Mouse (Mus musculus): ENCODE data around the gene Dnajc7. TPM values are rescaled to one million over a fixed set of nuclear protein-coding genes. Genes with fewer than 3 reads are reported as not detected.
"Not testable (repeated sequence)": the region's sequence is repeated elsewhere in the genome, so short reads cannot be mapped to it uniquely, and the experiment has no call there.

Gene Dnajc7
- total RNA-seq, 2 experiments from 2014 or later: 81.2 to 102 TPM

DNA sequence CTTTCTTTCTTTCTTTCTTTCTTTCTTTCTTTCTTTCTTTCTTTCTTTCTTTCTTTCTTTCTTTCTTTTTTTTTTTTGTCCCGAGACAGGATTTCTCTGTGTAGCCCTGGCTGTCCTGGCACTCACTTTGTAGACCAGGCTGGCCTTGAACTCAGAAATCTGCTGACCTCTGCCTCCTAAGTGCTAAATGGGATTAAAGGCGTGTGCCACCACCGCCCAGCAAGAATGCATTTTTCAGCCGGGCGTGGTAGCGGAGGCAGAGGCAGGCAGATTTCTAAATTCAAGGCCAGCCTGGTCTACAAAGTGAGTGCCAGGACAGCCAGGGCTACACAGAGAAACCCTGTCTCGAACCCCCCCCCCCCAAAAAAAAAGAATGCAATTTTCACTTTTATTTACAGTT lies 3.1 kb downstream of the Dnajc7 start:
- not testable (repeated sequence) for ATAC-seq (replicated peaks; ENCODE audit: poor library complexity)

DNA sequence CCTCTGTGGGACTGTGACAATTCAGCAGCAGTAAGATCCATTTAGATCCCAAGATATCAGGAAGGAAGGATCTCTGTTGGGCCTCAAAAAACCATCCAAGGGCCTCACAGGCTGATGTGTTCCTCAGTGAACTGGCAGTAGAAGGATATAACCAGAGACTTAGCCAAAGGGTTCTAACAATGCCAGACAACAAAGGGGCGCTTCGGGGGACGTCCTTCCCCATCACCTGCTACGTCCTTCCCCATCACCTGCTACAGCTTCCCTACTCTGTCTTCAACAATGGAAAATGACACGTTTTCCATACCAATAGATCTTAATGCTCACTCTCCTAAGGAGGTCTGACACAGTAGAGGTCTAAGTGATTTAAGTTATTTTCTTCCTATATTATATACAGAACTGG lies 3.6 kb downstream of the Dnajc7 start:
- ATAC-seq (replicated peaks; ENCODE audit: poor library complexity): no peak

DNA sequence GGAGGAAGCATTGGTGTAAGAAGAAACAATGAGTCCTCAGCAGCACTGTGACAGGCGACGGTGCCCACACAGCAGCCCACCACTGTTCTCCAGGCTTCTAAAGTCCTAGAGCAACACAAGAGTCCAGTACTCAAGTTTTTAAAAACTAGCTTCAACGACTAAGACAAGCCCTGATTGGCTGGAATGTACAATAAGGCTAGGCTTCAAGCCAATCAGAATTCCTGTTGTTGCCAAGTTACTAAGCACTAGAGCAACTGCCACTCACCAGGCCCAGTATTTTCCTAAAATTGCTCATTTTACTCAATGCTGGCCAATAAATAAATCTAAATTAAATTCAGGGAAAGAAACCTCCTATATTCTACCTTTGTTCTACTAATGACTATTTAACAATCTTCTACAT lies 6.7 kb downstream of the Dnajc7 start:
- ATAC-seq (replicated peaks; ENCODE audit: poor library complexity): no peak

DNA sequence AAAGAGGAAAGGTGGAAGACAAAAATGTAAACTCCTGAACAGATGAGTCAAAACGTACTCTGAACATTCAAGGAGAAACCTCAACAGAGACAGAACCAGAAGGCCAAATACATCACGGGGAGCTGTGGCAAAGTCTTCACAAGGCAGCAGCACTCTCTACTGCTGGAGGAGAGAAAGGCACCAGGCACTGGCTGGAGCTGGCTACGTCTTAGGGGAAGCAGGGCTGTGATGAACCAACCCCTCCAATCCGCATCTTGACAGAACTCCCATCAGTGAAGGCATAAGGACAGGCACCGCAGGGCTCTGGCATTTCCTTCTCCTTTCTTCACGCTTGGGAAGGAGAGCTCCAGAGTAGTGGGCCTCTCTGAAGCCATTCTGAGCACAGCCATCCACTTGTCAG lies 8.3 kb downstream of the Dnajc7 start:
- ATAC-seq (replicated peaks; ENCODE audit: poor library complexity): no peak

DNA sequence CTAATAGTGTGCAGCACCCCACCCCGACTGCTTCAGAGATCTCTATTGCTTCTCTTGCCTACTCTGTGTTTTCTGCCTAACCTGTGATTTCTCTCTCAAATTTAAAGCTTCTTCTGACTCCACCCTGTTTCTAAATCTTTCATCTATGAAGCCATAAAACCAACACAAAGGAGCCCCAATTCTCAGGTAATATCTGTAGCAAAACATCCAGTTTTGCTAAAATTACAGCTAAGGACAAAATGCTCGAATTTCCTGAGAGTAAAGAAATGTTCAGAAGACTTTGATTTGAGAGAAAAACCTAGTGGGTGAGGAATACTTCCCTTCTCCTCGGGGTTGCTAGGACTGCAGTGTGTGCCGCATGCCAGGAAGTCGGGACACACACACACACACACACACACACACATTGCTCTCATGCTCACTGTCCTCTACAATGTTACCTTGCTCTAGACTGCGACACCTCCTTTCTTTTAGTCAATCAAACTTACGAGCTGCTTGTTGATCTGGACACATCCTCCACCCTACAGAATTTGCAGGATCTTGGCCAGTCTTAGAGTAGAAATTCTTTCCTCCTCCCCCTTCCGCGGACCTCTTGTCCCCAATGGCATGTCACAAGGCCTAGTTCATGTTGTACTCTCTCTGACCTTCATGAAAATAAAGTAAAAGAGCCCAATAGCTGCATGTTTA lies 9.8 kb downstream of the Dnajc7 start:
- ATAC-seq (replicated peaks; ENCODE audit: poor library complexity): no peak

DNA sequence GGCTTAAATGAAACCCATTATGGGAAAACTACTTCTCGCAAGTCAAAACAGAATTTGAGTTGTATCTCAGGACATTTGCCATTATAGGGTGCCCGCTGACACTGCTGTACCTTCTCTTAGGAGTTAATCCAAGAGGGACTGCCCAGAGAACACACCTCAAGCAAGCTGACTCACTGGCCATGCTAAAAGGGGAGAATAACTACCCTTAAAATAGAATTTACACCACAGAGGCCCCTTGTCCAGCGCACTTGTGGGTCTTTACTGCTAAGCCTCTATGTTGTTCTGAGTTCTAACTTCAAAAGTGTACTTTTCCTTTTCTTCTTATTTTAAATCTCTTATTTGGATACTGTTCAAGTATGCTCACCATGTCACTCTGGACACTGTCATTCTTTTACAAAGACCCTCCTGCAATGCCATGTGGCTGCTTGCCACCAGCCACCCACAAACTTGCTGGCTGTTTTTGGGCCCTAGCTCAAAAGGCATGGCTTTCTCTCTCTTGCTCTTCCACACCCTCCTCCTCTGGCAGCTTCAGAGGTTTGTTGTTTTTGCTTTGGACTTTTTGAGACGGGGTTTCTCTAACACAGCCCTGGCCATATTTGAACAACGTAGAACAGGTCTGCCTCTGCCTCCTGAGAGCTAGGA lies 10.5 kb downstream of the Dnajc7 start:
- ATAC-seq (replicated peaks; ENCODE audit: poor library complexity): no peak

DNA sequence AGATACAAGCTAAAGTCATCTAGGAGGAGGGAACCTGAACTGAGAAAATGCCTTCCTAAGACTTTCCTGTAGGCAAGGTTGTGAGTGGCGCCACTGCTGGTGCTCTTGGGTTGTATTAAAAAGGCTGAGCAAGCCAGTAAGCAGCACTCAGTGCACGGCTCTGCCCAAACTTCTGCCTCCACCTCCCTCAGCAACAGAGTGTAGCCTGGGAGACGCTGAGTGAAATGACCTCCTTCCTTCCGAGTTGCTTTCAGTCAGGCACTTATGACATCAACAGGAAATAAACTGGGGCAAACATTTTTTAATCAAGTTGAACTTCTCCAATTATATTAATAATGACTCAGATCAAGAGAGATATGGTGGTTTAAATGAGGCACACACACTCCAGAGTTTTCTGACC lies 11.2 kb downstream of the Dnajc7 start:
- ATAC-seq (replicated peaks; ENCODE audit: poor library complexity): no peak

DNA sequence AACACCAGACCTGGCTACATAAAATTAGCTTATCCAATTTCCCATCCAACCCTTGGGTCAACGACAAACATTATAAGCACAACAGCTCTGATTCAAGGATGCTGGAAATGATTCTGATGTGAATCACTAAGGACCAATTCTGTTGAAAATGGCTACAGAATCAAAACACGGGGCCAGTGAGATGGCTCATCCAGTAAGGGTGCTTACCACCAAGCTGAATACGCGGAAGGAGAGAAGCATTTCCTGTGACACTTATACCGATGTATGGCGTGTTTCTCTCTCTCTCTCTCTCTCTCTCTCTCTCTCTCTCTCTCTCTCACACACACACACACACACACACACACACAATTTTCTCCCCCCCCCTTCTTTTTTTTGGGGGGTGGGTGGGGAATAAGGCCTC lies 12.8 kb downstream of the Dnajc7 start:
- no peak for ATAC-seq (replicated peaks; ENCODE audit: poor library complexity)

DNA sequence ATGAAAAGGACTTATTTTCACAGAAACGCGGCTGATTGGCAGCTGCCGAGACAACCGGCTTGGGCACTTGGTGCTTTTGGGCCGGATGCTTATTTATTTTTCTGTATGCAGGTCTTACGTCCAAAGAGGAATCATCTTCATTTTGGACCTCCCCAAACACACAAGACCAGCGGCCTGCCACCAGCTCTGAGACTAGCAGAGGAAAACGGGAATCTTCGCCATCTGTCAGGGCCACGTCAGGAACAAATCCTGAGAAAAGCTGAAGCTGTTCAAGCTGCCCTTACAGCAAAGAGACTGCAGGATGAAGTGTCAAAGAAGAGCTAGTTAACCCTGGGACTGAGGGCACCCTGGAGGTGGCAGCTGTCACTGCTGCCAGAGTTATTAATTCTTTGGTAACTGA lies 14.5 kb downstream of the Dnajc7 start:
- ATAC-seq (replicated peaks; ENCODE audit: poor library complexity): 0 out of 2 replicates have a peak, but pooled peaks have one; percentile 26

DNA sequence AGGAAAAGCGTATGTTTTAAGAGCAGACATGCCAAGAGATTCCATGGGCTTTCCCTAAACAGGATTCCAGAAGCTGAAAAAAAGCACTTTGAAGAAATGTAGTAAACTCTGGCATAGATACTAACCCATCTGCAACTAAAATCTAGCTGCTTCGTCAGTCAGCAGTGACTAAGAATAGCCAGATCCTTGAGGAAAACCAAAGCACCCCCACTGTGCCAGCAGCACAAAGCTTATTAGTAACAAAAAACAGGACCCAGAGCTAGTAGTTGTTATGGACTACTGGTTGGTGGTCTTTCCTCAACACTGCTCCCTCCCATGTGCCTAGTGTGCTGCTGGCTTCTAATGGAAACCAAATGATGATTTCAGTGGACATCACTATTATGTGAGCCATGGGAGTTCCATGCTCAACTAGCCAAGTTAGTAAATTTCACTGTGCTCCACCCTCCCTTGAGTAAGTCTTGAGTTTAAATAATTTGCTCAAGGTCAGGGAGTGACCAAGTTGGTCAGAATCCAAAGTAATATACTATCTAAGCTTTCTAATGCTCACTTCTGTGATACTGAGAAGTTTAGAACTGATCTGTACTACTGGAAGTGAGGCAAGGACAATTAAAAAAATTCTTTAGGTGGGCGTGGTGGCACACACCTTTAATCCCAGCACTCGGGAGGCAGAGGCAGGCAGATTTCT lies 15.5 kb downstream of the Dnajc7 start:
- ATAC-seq (replicated peaks; ENCODE audit: poor library complexity): no peak

DNA sequence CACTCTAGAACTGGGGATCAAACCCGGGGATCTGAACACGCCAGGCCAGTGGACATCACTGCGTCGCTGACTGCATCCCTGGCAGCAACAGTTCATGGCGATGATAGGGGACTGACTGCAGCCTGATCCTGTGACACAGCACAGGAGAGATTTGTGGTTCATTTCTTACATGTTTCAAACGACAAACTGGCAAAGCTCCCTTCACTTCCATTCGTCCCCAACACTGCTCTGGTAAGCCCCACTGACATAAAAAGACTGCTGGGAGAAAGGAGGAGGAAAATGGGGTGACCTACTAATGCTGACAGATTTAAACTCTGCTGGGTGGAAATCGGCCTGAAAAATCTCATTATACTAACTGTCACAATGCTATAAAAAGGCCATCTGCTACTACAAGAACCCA lies 16.2 kb downstream of the Dnajc7 start:
- ATAC-seq (replicated peaks; ENCODE audit: poor library complexity): no peak

DNA sequence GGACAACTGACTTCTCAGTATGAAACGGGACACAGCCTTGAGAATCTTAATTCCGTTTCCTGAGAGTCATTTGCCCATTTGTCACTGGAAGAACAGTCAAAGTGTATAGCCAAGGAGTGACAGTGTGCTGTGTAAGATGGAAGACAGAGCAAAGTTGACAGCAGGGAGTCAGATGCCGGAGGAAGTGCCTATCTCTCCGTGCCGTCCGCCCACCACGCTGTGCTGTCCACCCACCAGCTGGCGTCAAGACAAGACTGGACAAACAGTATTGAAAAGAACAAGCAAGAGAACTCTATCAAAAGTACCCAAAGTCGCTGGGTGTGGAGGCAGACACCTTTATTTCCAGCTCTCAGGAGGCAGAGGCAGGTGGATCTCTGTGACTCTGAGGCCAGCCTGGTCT lies 16.8 kb downstream of the Dnajc7 start:
- ATAC-seq (replicated peaks; ENCODE audit: poor library complexity): no peak

DNA sequence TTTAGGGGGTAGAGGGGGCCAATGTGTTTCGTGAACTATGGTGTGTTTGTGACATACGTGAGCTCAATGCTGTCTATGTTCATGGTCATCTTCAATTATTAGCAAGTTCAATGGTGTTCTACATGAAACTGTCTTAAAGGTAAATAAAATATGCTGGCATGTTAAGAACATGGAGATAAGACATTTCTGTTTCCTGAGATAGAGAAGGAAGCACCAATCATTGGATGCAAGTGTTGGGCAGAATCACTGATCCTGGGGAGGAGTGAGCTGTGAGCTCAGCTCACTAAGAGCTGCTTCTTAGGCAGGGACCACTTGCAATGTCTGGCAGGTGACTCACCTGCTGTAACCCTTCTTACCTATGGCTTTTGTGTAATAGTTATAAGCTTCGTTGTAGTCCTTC lies 18.6 kb downstream of the Dnajc7 start:
- ATAC-seq (replicated peaks; ENCODE audit: poor library complexity): 0 out of 2 replicates have a peak, but pooled peaks have one; percentile 23

DNA sequence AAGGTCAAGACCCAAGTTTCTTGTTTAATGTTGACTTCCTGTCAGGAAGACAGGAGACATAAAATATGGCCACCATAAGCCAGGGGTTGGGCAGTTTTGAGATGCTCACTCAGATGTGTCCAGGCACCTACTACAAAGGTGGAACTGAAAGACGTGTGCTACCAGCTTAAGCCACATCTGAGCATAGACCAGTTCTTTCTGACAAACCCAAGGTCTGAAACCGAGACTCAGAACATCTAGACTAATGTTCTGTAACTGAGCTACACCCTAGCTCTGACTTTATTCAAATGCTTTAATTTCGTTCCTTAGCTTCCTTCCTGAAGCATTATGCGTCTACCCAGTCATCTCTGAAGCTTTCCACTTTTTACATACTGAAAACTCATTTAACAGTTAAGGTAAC lies 21.9 kb downstream of the Dnajc7 start:
- no peak for ATAC-seq (replicated peaks; ENCODE audit: poor library complexity)

DNA sequence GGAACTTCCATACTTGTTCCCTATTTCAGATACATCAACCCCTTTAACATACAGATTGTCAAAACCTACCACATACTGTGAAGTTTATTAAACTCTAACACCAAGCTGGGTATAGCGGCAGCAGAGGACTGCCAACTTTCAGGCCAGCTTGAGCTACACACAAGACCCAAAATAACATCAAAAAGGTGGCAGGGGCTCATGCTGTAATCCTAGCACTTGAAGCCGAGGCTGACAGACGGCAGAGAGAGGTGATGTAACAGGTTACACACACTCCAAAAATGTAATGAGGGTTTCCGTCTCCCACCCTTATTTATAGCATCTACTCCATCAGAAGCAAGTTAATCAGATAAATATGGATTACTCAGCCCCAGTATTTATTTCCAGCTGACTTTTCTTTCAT lies 24.4 kb downstream of the Dnajc7 start:
- no peak for ATAC-seq (replicated peaks; ENCODE audit: poor library complexity)

DNA sequence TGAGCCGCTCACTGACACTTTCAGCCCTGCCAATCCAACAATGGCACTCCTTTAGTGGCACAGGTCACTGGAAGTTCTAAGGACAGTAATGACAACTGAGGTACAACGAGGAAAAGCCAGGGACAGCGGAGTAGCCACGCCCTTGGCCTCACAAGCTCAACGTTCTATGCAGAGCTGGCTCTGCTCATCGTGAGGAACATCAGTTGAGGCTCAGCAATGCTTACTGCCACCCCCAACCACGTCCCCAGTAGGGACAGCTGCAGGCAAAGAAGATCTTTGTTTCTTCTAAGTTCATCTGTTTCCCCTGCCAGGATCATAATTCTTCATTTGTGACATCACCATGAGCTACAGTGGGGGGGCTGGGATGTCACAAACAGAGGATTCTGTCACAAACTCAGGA lies 25.4 kb downstream of the Dnajc7 start:
- no peak for ATAC-seq (replicated peaks; ENCODE audit: poor library complexity)

DNA sequence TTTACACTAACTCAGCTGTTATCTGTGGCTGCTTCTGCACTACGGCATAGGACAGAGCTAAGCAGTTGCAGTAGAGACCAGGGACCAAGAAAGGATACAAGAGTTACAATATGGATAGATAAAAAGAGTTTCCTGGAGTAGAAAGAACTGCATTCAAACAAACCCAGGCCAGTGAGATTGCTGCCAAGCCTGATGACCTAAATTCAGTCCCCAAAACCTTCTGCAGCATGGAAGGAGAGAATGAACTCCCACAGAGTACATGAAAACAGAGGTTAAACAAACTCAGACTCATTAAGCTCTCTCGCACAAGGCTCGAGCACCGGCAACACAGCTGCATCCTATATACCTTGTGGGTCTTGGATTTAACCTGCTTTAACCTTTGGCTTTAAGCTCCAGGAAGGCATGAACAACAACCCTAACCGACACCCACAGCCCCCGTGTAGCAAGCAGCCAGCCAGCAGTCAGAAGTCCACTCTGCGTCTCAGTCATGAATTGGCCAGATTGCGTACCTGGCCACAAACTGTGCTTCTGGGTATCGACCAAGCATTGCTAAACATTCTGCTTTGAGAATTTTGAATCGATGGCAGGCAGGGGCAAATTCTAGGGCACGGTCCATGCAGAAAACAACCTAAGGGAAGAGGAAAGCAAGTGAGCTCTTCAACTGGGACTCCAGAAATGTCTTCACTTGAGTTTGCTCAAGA lies 27.5 kb downstream of the Dnajc7 start:
- no peak for ATAC-seq (replicated peaks; ENCODE audit: poor library complexity)

DNA sequence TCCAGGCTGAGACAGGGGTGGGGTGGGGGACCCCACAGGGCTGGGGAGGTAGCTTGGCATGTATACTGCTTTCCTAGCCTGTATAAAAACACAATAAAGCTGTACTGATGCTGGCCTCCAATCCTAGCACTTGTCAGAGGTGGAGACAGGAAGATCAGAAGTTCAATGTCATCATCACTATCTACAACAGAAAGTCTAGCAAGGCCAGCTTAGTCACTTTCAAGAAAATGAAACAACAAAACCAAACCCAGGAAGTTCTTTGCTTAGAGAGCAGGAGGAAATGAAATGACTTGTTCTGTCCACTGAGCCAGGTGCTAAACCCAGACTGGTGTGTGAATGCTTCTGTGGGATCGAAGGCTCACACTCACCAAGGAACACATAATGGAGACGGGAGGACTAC lies 31.5 kb downstream of the Dnajc7 start:
- no peak for ATAC-seq (replicated peaks; ENCODE audit: poor library complexity)

DNA sequence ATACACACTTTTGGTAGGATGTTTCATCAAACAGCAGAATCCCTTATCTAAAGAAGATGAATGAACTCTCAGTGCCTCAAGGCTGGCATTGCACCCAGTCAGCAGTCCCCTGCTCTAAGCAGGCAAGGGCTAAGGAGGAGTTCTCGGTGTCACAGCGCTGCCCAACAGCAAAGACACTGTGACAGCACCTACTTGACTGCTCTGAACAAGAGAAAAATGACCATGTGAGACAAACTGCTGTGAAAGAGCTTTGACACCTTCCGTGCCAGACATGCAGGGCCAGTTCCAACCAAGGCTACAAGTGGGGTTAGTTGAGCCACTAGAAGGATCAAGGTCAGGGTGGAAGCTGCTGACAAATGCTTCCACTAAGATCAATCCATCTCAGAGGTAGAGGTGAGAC lies 34.8 kb downstream of the Dnajc7 start:
- no peak for ATAC-seq (replicated peaks; ENCODE audit: poor library complexity)

DNA sequence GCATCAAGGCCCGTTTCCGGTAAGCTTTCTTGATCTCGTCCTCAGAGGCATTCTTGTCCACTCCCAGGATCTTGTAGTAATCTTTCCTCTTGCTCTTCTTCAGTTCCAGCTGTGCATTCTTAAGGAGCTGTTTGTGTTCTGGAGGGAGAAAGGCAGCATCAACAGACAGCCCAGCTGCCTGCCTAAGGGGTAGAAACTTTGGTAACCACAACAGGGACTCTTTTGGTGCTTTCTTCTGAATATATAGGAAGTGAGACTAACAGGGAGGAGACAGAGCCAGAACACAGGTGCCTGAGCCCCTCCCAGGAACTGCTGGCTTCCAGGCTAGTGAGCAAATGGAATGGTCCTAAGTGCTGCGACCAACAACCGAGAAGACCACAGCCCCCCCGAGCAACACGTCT lies 35.4 kb downstream of the Dnajc7 start:
- ATAC-seq (replicated peaks; ENCODE audit: poor library complexity): no peak; the same call in 1 of the 2 replicates

DNA sequence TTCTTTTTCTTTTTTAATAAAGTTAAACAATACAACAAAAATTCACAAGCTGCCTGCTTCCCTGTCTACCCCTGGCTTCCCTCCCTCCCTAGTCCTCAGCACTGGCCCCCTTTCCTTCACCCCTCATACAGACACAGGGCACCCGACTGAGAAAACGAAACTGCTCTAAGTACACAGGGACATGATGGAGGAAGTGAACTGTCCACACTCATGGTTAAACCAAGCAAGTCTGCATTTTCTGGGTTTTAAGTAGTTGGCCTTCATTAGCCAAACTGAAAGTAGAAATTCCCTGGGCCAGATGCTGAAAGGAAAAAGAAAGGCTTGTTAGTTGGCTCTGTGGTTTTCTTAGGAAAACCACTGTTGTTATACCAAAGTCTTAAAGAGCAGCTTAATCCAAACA lies 37.1 kb downstream of the Dnajc7 start:
- ATAC-seq (replicated peaks; ENCODE audit: poor library complexity): no peak

DNA sequence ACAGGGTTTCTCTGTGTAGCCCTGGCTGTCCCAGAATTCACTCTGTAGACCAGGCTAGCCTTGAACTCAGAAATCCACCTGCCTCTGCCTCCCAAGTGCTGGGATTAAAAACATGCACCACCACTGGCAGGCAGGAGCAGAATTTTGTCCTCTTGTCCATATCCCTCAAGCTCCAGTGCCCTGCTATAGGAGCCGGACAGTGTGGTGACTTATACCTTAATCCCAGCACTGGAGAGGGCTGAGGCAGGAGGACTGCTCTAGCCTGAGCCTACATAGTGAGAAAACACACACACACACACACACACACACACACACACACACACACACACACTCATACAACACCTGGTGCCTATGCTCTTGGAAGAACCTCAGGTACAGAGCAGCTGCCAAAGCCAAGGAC lies 37.6 kb downstream of the Dnajc7 start:
- not testable (repeated sequence) for ATAC-seq (replicated peaks; ENCODE audit: poor library complexity)
